Mouse (Mus musculus) heart, postnatal 0 days (tissue): ENCODE measurements around the gene Tnfsfm13.

Experiments
- CTCF ChIP-seq: IDR thresholded peaks from 2 replicates; pipeline ENCODE4 v1.5.1; 2016; ENCODE audit warnings: antibody characterized with exemption, control low read depth, low read depth
- EP300 ChIP-seq: IDR thresholded peaks from 2 replicates; pipeline ENCODE4 v1.6.1; 2016; ENCODE audit warnings: antibody characterized with exemption, low read depth

GRCm38 (mm10) chr11:69671726-69672124 is 24.2 kb downstream of the Tnfsfm13 start:
- no peak for TF ChIP-seq CTCF
- TF ChIP-seq EP300 = no peak
